Mouse (Mus musculus): ENCODE results near the gene Coa4.
"Not testable (repeated sequence)": the region's sequence is repeated elsewhere in the genome, so short reads cannot be mapped to it uniquely, and the experiment has no call there.

Gene Coa4

DNA sequence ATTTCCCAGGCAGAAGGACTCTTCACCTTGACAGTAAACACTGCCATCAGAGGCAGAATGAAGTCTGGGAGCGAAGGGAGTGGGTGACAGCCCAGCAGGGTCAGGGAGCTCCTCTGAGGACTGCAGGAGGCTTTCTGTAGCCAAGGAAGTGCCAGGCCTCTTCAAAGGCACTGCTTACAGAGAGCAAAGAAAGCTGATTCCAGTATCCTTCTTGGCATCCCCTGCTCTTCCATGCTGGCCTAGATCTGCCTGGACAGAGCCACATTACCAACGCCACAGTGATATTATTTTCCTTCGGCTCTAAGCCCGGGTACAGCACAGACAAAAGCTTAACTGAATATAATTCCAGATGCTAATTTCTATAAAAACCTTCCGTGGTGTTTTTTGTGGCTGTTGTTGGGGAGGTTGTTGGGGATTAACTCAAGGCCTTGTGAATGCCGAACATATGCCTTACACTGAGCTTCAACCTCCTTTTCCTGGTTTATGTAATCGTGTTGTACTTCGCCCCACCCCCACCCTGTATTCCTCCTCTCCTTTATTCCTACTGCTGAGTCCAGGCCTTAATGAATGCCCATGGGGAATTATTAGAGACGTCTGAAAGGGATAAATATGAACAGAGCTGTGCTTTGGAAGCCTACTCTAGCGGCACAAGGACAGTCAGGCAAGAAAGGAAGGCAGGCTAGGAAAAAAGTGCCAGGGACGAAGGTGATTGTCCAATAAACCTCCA lies 25.2 kb downstream of the Coa4 start:
- DNase-seq, result no peak

DNA sequence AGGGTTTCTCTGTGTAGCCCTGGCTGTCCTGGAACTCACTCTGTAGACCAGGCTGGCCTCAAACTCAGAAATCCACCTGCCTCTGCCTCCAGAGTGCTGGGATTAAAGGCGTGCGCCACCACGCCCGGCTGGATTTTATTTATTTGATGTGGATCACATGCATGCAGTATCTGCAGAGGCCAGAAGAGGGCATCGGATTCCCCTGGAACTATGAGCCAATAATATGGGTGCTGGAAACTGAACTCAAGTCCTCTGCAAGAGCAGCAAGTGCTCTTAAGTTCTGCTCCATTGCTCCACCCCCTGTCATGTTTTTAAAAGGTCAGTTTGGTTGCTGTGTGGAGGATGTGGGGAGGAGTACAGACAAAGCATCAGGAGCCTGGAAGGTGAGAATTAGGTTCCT lies 30.4 kb downstream of the Coa4 start:
- not testable (repeated sequence) for DNase-seq

DNA sequence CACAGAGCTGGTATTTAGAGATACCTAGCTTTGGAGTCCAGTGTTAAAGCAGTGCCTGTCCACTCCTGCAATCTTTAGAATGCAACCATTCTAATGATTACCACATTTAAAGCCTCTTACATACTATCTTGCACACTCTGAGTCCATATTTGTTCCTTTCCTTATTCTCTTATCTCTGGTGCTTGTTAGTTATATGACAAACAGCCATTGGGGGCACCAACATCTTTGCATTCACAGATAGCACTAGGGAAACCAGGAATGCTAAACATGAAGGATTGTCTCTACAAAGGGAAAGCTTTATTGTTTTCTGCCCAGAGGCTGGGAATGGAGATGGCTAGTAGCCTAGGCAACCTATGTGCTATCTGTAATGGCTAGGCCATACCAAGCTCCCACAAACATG lies 33.0 kb downstream of the Coa4 start:
- no peak for DNase-seq

DNA sequence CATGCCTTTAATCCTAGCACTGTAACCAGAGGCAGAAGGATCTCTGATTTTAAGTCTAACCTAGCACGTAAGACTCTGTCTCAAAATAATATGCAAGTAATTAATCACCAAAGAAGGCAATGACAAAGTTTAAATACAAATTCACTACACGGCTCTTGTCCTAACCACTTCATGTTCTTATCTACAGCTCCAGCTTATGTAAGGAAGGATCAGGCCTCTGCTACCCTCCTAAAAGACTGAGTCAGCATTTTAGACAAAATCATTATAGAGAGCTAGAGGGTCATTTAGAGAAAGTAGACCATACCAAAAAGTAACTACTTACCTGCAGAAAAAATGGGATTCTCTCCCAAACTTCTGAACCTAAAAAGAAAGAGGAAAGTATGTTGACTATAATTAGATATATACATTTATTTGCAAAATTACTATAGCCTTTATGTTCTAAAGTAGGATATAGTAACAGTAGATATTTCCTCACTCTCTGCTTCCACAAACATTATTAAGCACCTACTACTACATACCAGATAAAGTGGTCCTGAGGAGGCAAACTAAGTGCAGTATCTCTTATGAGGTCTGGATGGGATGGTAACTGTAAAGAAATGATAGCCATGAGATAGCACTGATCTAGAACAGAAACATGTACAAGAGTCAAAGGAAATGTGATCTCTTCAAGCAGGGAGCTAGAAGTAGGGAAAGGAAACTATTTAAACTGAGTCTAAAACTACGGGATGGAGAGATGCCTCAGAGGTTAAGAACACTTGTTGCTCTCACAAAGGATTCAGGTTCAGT lies 34.3 kb downstream of the Coa4 start:
- DNase-seq, result no peak

DNA sequence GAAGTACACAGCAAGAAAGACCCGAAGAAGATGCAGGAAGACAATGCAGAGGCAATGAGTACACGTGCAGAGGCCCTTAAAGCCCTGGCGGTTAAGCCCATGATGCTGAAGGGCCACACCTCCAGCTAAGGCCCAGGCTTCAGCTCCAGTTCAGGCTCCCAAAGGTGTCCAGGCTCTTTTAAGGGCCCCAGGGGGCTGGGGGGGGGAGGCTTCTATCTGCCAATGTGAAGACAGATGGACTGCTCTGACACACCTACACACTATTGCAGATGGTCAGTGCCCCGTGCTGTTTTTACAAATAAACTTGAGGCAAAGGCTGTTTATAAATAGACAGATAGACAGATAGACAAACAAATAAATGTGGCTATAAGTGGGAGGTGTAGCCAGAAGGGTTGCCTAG lies 35.2 kb downstream of the Coa4 start:
- DNase-seq, result no peak

DNA sequence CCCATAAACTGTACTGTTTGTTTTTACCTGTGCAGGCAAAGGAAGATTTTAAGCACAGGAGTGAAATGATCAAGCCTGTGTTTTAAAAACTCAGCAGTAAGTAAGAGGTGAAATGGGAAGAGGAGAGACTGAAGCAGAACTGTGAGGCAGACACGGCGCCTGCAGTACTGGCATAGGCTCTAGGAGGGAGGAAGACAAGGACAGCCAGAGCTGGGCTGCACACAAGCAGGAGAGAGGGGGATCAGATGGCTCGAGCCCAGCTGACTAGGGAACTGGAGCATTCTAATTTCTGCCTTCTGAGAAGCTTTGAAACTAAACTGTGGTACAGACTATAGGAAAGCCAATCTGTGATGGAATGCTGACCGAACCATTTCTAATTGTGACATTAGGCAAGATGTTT lies 35.8 kb downstream of the Coa4 start:
- DNase-seq, result no peak

DNA sequence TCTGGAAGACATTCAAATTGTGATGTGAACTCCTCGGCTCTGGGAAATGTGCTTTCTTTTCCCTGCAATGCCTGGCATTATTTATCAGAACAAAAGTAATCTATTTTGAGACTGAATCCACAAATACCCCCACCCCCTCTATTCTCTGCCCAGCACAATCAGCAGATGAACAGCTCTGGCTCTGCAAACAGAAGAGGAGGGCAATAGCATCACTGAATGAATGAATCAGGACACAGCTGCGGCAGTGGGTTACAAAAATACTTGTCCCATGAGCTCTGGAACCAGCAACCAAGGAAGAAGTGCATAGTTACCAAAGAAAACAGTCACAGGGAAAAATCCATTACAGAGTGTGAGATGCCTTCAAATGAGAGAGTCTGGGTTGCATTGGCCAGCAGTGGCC lies 41.9 kb downstream of the Coa4 start:
- no peak for DNase-seq

DNA sequence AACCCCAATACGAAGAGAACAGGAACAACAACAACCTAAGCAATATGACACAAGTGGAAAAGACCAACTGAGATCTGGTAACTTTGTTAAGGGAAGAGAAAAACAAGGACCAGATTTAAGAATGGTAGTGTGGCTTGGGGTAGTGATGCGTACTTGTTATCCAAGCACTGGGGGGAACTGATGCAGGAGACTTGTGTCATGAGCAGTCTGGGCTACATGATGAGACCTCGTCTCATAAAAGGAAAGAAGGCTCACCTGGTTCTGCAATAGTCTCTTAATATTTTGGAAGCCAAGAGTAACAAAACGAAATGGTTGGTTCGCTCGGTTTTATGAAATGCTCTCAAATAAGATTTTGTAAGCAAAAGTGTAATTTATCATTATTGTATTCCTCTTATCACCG lies 45.4 kb downstream of the Coa4 start:
- DNase-seq, result no peak

DNA sequence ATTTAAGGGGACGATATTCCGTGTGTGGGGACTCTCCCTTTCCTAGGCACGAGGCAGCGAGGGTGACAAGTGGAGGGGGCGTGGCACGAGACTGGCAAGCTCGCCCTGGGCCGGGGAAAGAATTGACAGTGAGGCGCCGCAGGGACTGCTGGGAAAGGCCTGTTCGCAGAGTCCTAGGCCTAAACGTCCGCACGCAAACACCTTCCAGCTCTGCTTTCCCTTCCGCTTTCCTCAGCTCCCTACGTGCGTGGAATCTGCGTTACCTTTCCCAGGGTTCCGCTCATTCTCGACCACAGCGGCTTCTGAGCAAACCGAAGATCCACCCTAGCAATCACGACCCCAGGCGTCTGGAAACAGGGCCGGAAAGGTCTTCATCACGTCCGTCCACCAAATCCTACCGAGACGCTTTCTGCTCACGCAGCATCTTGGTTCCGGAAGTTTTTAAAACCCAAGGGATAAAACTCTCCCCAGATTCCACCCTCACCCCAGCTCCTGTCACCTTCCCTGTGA lies 45.9 kb downstream of the Coa4 start:
- peak; percentile 89 to 93 for DNase-seq

DNA sequence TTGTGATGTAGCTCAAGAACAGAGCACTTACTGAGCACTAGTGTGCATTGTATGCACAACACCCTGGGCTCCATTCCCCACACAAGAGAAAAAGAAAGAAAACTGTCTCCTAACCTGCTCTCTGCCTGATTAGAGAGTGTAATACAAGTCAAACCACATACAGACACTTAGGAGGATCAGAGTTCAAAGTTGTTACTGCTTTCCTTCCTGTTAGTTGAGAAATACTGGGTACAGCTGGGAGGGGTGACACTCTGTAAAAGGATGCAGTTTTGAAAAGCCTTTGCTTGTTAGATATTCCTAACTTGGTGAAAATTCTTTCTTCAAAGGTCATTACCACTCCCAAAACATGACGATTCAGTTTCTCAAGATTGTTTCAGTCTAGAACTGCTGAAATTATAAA lies 52.9 kb downstream of the Coa4 start:
- no peak for DNase-seq
